Mouse (Mus musculus) ES-Bruce4 (cell line): ENCODE results near the gene Slc15a3.

ENCODE experiments used
- CTCF ChIP-seq: IDR thresholded peaks from one replicate; pipeline ENCODE4 v1.8.1; 2011; ENCODE audit warnings: low read depth, low read length
- EP300 ChIP-seq: IDR thresholded peaks from 2 replicates; pipeline ENCODE4 v1.6.1; 2011; ENCODE audit warnings: low read depth, low read length; ENCODE audit not compliant: insufficient read depth
- POLR2A ChIP-seq: IDR thresholded peaks from one replicate; pipeline ENCODE4 v1.8.1; 2011; ENCODE audit warnings: low read length; ENCODE audit not compliant: insufficient read depth

DNA sequence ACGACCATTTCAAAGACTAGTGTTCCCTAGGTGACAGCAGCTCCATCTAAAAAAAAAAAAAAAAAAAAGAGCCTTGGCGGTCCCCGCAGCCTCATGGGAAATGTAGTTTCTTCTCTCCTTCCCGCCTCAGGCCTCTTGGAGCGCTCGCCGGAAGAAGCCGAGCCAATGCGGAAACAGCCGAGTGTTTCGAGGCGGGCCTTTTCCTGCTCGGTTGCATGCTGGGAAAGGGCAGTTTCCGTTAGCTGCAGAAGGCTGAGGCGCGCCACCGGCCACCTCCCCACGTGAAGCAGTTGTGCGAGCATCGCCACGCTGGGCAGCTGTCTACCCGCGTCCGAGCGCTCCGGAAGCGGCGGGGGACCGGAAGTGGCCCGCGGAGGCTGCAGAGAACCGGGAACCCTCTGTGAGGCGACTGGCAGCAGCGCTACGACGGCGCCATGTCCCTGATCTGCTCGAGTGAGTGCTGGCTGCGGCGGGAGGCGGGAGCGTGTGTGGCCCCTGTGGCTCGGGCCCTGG is 55.5 kb downstream of the Slc15a3 start, which contains the start of gene Prpf19:
- TF ChIP-seq CTCF (no peak), POLR2A (peak; percentile 41), EP300 (no peak)
